Mouse (Mus musculus) liver, postnatal 0 days (tissue): ENCODE measurements around the gene Gabpb2.
"Not testable (repeated sequence)": the region's sequence is repeated elsewhere in the genome, so short reads cannot be mapped to it uniquely, and the experiment has no call there.

Source experiments
- CTCF ChIP-seq: sonication (generic); IDR thresholded peaks from 2 replicates; pipeline ENCODE4 v1.5.1; 2016; ENCODE audit warnings: antibody characterized with exemption, low read depth
- EP300 ChIP-seq: IDR thresholded peaks from 2 replicates; pipeline ENCODE4 v1.6.1; 2016; ENCODE audit warnings: antibody characterized with exemption, low read depth, mild to moderate bottlenecking

DNA sequence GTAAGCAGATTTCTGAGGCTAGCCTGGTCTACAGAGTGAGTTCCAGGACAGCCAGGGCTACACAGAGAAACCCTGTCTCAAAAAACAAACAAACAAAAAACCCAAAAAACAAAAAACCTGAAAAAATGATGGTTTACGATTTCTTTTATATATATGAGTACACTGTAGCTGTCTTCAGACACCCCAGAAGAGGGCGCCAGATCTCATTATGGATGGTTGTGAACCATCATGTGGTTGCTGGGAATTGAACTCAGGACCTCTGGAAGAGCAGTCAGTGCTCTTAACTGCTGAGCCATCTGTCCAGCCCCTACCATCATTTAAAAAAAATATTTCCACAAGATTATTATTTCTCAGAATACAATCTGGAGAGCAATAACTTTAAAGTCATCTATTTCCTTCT is 85.3 kb downstream of the Gabpb2 start:
- peak; percentile 37 for TF ChIP-seq CTCF
- TF ChIP-seq EP300 = not testable (repeated sequence)
